Mouse (Mus musculus): ENCODE results near the gene Plk2.

DNA sequence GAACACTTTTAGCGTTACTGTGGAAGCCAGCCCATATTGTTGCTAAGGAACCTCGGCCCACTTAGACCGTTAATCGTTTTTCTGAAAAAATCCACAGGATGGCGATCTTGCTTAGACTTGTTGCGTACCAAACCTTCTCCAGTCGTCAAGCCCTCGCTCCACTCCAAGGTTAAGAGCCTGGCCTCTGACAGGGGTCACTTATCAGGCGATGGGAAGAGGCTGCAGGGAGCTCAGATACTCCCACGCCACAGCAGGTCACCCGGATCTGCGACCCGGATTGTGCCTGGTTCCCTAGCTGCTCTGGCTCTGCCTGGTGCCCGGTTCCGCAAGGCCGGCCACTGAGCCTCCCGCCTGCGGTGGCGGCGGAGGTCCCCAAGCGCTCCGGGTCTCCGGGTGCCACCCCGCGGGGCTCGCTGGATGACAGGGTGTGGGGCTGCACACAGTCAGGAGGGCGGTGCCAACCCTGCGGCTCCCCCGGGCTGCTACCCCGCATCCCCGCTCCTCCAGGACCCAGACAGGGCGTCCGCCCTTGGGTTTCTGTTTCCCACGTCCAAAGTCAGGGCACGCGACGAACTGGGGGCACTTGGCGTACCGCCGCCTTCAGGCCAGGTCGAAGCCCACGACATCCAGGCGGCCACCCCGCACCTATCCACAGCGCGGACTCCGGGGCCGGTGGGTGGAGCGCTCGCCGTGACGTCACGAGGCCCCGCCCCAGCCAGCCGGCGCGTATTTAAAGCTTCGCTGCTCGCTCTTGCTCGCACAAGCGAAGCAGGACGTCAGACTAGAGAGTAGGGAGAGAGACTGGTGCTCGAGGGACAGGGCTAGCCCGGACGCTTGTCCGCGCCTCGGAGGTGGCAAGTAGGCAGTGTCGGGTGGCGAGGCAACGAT is at the start of gene Plk2:
- TF ChIP-seq EP300 (IDR thresholded peaks at IDR 0.05; ENCODE audit: low read depth) (no peak), CTCF (IDR thresholded peaks at IDR 0.05; ENCODE audit: low read depth) (peak; percentile 47)
